Mouse (Mus musculus): ENCODE results near the gene Popdc3.

GRCm38 (mm10) chr10:45334925-45335324, 157.0 kb downstream of the Popdc3 start:
- TF ChIP-seq POLR2A (IDR thresholded peaks at IDR 0.05; ENCODE audit: borderline replicate concordance, extremely low read depth, low read depth, low read length) (no peak), CTCF (IDR thresholded peaks at IDR 0.05; ENCODE audit: insufficient read depth, low read length) (no peak)
